Mouse (Mus musculus) olfactory bulb, adult 2 months (tissue): Measurements from ENCODE around the gene Dusp12.

Experiments
- CTCF ChIP-seq: fragments of 200-500 bp; IDR thresholded peaks from 2 replicates; pipeline ENCODE4 v1.5.1; 2012; ENCODE audit warnings: low read depth, mild to moderate bottlenecking, low read length, moderate library complexity; ENCODE audit not compliant: insufficient read depth
- POLR2A ChIP-seq: fragments of 200-500 bp; IDR thresholded peaks from 2 replicates; pipeline ENCODE4 v1.6.1; 2012; ENCODE audit warnings: mild to moderate bottlenecking, low read depth, low read length, moderate library complexity; ENCODE audit not compliant: insufficient read depth

DNA sequence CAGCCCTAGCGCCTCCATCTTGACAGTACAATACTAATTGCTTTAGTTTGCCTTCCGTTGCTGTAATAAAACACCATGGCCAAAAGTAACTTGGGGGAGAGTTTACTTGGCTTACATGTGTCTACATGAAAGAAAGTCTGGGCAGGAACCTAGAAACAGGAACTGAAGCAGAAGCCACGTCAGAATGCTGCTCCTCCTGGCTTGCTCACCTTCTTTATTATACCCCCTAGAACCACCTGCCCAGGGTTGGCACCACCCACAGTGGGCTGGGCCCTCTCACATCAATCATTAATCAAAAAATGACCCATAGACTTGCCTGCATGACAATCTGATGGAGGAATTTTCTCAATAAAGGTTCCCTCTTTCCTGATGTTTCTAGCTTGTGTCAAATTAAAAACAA lies 20.6 kb downstream of the Dusp12 start:
- no peak for TF ChIP-seq CTCF
- no peak for TF ChIP-seq POLR2A
